Mouse (Mus musculus) induced T-regulatory cell, adult 2 months (primary cell): Measurements from ENCODE around the gene Krcc1.

ENCODE experiments used
- DNase-seq: peaks from one replicate; pipeline ENCODE4 v3.0.0-alpha.2; 2012; ENCODE audit warnings: low read depth

Gene Krcc1

GRCm38 (mm10) chr6:71332236-71332965 lies 60.9 kb downstream of the Krcc1 start:
- no peak for DNase-seq

DNA sequence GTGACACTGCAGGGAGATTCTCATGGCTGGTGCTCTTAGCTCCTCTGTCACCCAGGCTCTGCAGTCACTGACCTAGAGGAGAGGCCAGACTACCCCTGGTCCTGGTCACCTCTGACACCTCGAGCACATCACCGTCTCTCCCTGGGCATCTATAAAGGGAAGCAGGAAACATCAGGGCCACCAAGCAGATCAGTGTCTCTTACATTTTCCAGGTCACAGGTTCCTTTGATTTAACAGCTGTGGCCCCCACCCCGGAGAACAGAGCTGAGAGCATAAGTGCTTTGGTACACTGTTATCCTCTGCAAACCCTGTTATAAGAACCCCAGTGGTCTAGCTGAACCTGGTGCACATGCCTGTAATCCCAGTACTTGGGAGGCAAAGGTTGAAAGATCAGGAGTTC lies 61.6 kb downstream of the Krcc1 start:
- no peak for DNase-seq

DNA sequence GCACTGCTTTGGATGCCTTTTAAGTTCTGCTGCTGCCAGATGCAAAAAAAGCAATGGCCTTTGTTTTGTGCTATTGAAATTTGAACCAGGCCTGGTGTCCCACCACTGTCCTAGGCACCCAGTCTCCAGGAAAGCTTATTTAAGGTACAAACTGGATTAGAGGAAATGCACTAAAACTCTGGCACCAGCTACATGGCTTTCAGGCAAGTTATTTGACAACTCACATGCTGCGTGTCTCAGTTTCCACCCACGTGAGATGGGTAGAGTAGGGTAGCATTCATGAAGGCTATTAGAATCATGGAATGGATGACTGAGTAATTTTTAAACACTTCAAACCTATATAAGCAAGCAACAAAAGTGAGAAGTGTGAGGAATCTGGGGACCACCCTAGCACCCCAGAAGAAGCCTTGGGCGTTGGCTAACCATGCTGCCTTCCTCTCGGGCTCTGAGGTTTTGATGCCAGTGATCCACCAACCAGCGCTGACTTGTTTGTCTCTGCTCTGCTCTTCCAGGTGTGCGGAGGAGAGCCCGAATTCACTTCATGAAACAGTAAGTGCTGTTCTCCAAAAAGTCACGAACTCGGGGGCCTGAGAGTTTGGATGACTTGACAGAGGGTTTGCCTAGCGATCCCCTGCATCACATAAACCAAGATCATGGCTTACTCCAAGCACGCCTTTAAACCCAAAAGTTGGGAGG lies 62.2 kb downstream of the Krcc1 start:
- no peak for DNase-seq
